Mouse (Mus musculus): Measurements from ENCODE around the gene Cd7. TPM values are rescaled to one million over a fixed set of nuclear protein-coding genes. Genes with fewer than 3 reads are reported as not detected.
A peak's percentile ranks its signal among the peaks of the same experiment; 100 is the strongest.

The Cd7 gene
- polyA plus RNA-seq, 1 experiment from 2014 or later, result 0.18 TPM

GRCm38 (mm10) chr11:121014896-121015300 is 24.3 kb downstream of the Cd7 start:
- DNase-seq (ENCODE audit: low spot score), result no peak
- H3K36me3 ChIP-seq (ENCODE audit: control insufficient read depth, insufficient read depth, low read length), result no peaks in the 10 kb centered on the region
- H3K4me1 ChIP-seq (replicated peaks; ENCODE audit: control insufficient read depth, insufficient read depth, low read length), result no peaks in the 10 kb centered on the region
- H3K4me2 ChIP-seq, result peak overlapping the region; percentile 42
- H3K27me3 ChIP-seq (replicated peaks; ENCODE audit: control insufficient read depth, insufficient read depth, low read length), result no peaks in the 10 kb centered on the region
- H3K9ac ChIP-seq (ENCODE audit: low read depth, low read length), result no peak overlapping the region
- H3K4me3 ChIP-seq (ENCODE audit: low read depth, low read length), result no peak overlapping the region
- H3K9me3 ChIP-seq (ENCODE audit: control insufficient read depth, low read length), result no peaks in the 10 kb centered on the region
- 51% methylated on average over 19 of the region's 19 CpGs for WGBS
- no peak for ATAC-seq (replicated peaks; ENCODE audit: low FRiP score)
- H3K27ac ChIP-seq (ENCODE audit: low read depth, low read length), result no peak overlapping the region

- WGBS, result 76% methylated on average over 7 of the region's 7 CpGs
Measured at GRCm38 (mm10) chr11:121013656-121014055, 25.6 kb downstream of the Cd7 start.

GRCm38 (mm10) chr11:121010044-121010755 is 29.0 kb downstream of the Cd7 start:
- 87% methylated on average over 3 of the region's 3 CpGs for WGBS
- DNase-seq (ENCODE audit: low spot score) (no peak), ATAC-seq (replicated peaks; ENCODE audit: low FRiP score) (0 out of 2 replicates have a peak, but pooled peaks have one; percentile 36)
- no peaks in the 10 kb centered on the region for H3K9me3 ChIP-seq (ENCODE audit: control insufficient read depth, low read length)
- H3K27me3 ChIP-seq (replicated peaks; ENCODE audit: control insufficient read depth, insufficient read depth, low read length), result no peaks in the 10 kb centered on the region
- H3K36me3 ChIP-seq (ENCODE audit: control insufficient read depth, insufficient read depth, low read length), result no peaks in the 10 kb centered on the region
- H3K27ac ChIP-seq (ENCODE audit: low read depth, low read length), result no peak overlapping the region
- no peak overlapping the region for H3K9ac ChIP-seq (ENCODE audit: low read depth, low read length)
- no peak overlapping the region for H3K4me3 ChIP-seq (ENCODE audit: low read depth, low read length)
- H3K4me2 ChIP-seq, result no peak overlapping the region
- no peaks in the 10 kb centered on the region for H3K4me1 ChIP-seq (replicated peaks; ENCODE audit: control insufficient read depth, insufficient read depth, low read length)

More at GRCm38 (mm10) chr11:121013656-121014055, 25.6 kb downstream of the Cd7 start:
- Histone ChIP-seq H3K9ac (ENCODE audit: low read depth, low read length) (no peak overlapping the region), H3K9me3 (ENCODE audit: control insufficient read depth, low read length) (no peaks in the 10 kb centered on the region), H3K4me1 (replicated peaks; ENCODE audit: control insufficient read depth, insufficient read depth, low read length) (no peaks in the 10 kb centered on the region), H3K4me2 (no peak overlapping the region), H3K4me3 (ENCODE audit: low read depth, low read length) (no peak overlapping the region), H3K27me3 (replicated peaks; ENCODE audit: control insufficient read depth, insufficient read depth, low read length) (no peaks in the 10 kb centered on the region), H3K27ac (ENCODE audit: low read depth, low read length) (no peak overlapping the region), H3K36me3 (ENCODE audit: control insufficient read depth, insufficient read depth, low read length) (no peaks in the 10 kb centered on the region)
- DNase-seq (ENCODE audit: low spot score) (no peak), ATAC-seq (replicated peaks; ENCODE audit: low FRiP score) (no peak)

- H3K27ac ChIP-seq (ENCODE audit: low read depth, low read length), result no peak overlapping the region
- 60% methylated on average over 6 of the region's 6 CpGs for WGBS
- DNase-seq (ENCODE audit: low spot score), result no peak
- H3K27me3 ChIP-seq (replicated peaks; ENCODE audit: control insufficient read depth, insufficient read depth, low read length), result no peaks in the 10 kb centered on the region
- ATAC-seq (replicated peaks; ENCODE audit: low FRiP score), result no peak
- no peak overlapping the region for H3K4me2 ChIP-seq
- H3K36me3 ChIP-seq (ENCODE audit: control insufficient read depth, insufficient read depth, low read length), result no peaks in the 10 kb centered on the region
- H3K4me3 ChIP-seq (ENCODE audit: low read depth, low read length), result no peak overlapping the region
- no peak overlapping the region for H3K9ac ChIP-seq (ENCODE audit: low read depth, low read length)
- H3K9me3 ChIP-seq (ENCODE audit: control insufficient read depth, low read length), result no peaks in the 10 kb centered on the region
- no peaks in the 10 kb centered on the region for H3K4me1 ChIP-seq (replicated peaks; ENCODE audit: control insufficient read depth, insufficient read depth, low read length)
Measured at GRCm38 (mm10) chr11:121006184-121006583, 33.0 kb downstream of the Cd7 start.

- Histone ChIP-seq H3K36me3 (ENCODE audit: control insufficient read depth, insufficient read depth, low read length) (no peaks in the 10 kb centered on the region), H3K27ac (ENCODE audit: low read depth, low read length) (no peak overlapping the region), H3K27me3 (replicated peaks; ENCODE audit: control insufficient read depth, insufficient read depth, low read length) (no peaks in the 10 kb centered on the region), H3K9ac (ENCODE audit: low read depth, low read length) (no peak overlapping the region), H3K4me2 (no peak overlapping the region), H3K4me3 (ENCODE audit: low read depth, low read length) (no peak overlapping the region), H3K4me1 (replicated peaks; ENCODE audit: control insufficient read depth, insufficient read depth, low read length) (no peaks in the 10 kb centered on the region), H3K9me3 (ENCODE audit: control insufficient read depth, low read length) (no peaks in the 10 kb centered on the region)
- DNase-seq (ENCODE audit: low spot score) (no peak), ATAC-seq (replicated peaks; ENCODE audit: low FRiP score) (no peak)
- WGBS, result 68% methylated on average over 5 of the region's 5 CpGs
Measured at GRCm38 (mm10) chr11:121004281-121004680, 34.9 kb downstream of the Cd7 start.

DNA sequence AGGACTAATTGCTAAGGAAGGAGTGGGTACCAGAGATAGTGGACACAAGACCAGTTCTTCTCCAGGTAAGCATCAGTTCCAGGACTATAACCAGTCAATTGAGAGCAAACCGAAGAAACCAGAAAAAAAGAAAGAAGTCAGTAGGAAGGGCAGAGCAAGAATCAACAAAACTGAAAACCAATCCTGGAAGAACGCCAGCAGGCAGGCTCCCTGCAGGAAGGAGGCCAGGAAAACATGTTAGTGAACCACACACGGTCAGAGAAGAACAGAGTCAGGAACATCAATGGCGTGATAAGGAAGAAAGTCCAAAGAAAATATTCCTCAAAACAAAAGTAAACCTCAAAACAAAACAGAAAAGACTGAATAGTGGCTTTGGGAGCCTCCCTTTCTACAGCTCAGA is 37.3 kb downstream of the Cd7 start:
- no peak for ATAC-seq (replicated peaks; ENCODE audit: low FRiP score)
- WGBS, result 82% methylated on average over 4 of the region's 4 CpGs
- DNase-seq (ENCODE audit: low spot score), result no peak
- Histone ChIP-seq H3K4me1 (replicated peaks; ENCODE audit: control insufficient read depth, insufficient read depth, low read length) (no peaks in the 10 kb centered on the region), H3K4me3 (ENCODE audit: low read depth, low read length) (no peak overlapping the region), H3K4me2 (no peak overlapping the region), H3K9ac (ENCODE audit: low read depth, low read length) (no peak overlapping the region), H3K36me3 (ENCODE audit: control insufficient read depth, insufficient read depth, low read length) (no peaks in the 10 kb centered on the region), H3K27ac (ENCODE audit: low read depth, low read length) (no peak overlapping the region), H3K9me3 (ENCODE audit: control insufficient read depth, low read length) (no peaks in the 10 kb centered on the region), H3K27me3 (replicated peaks; ENCODE audit: control insufficient read depth, insufficient read depth, low read length) (no peaks in the 10 kb centered on the region)

GRCm38 (mm10) chr11:120994741-120995140 is 44.5 kb downstream of the Cd7 start:
- H3K9ac ChIP-seq (ENCODE audit: low read depth, low read length), result no peak overlapping the region
- H3K4me1 ChIP-seq (replicated peaks; ENCODE audit: control insufficient read depth, insufficient read depth, low read length), result peaks cover 14% of the 10 kb centered on the region
- ATAC-seq (replicated peaks; ENCODE audit: low FRiP score), result no peak
- no peak overlapping the region for H3K27ac ChIP-seq (ENCODE audit: low read depth, low read length)
- 86% methylated on average over 6 of the region's 6 CpGs for WGBS
- no peak overlapping the region for H3K4me3 ChIP-seq (ENCODE audit: low read depth, low read length)
- no peaks in the 10 kb centered on the region for H3K9me3 ChIP-seq (ENCODE audit: control insufficient read depth, low read length)
- no peak overlapping the region for H3K4me2 ChIP-seq
- H3K27me3 ChIP-seq (replicated peaks; ENCODE audit: control insufficient read depth, insufficient read depth, low read length), result no peaks in the 10 kb centered on the region
- DNase-seq (ENCODE audit: low spot score), result no peak
- no peaks in the 10 kb centered on the region for H3K36me3 ChIP-seq (ENCODE audit: control insufficient read depth, insufficient read depth, low read length)

GRCm38 (mm10) chr11:120993586-120993985 is 45.6 kb downstream of the Cd7 start:
- ATAC-seq (replicated peaks; ENCODE audit: low FRiP score), result no peak
- peaks cover 26% of the 10 kb centered on the region for H3K4me1 ChIP-seq (replicated peaks; ENCODE audit: control insufficient read depth, insufficient read depth, low read length)
- 92% methylated on average over 5 of the region's 5 CpGs for WGBS

DNA sequence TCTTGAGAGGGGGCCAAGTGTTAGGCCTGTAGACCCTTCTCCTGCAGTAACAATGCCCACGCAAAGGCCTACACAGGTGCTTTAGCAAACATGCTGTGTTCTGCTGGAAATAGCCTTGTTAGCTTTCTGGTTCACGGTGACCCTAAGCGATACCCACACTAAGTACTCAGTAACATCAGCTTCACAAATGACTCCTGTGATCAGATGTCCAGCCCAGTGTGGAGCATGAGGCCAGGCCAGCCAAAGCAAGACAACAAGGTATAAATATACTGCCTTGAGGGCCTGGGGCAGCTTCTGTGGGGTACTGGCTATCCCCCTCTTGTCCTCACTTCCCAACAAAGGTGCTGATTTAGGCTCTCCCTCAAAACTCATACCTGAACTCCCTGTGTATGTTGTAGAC is 46.1 kb downstream of the Cd7 start:
- Histone ChIP-seq H3K27me3 (replicated peaks; ENCODE audit: control insufficient read depth, insufficient read depth, low read length) (no peaks in the 10 kb centered on the region), H3K9ac (ENCODE audit: low read depth, low read length) (no peak overlapping the region), H3K36me3 (ENCODE audit: control insufficient read depth, insufficient read depth, low read length) (no peaks in the 10 kb centered on the region), H3K9me3 (ENCODE audit: control insufficient read depth, low read length) (no peaks in the 10 kb centered on the region), H3K4me3 (ENCODE audit: low read depth, low read length) (no peak overlapping the region), H3K27ac (ENCODE audit: low read depth, low read length) (no peak overlapping the region), H3K4me2 (no peak overlapping the region), H3K4me1 (replicated peaks; ENCODE audit: control insufficient read depth, insufficient read depth, low read length) (peaks cover 30% of the 10 kb centered on the region)
- no peak for DNase-seq (ENCODE audit: low spot score)
- WGBS, result 90% methylated on average over 3 of the region's 3 CpGs
- ATAC-seq (replicated peaks; ENCODE audit: low FRiP score), result no peak

More at GRCm38 (mm10) chr11:120993586-120993985, 45.6 kb downstream of the Cd7 start:
- Histone ChIP-seq H3K9me3 (ENCODE audit: control insufficient read depth, low read length) (no peaks in the 10 kb centered on the region), H3K27me3 (replicated peaks; ENCODE audit: control insufficient read depth, insufficient read depth, low read length) (no peaks in the 10 kb centered on the region), H3K4me3 (ENCODE audit: low read depth, low read length) (no peak overlapping the region), H3K27ac (ENCODE audit: low read depth, low read length) (no peak overlapping the region), H3K36me3 (ENCODE audit: control insufficient read depth, insufficient read depth, low read length) (no peaks in the 10 kb centered on the region), H3K9ac (ENCODE audit: low read depth, low read length) (no peak overlapping the region), H3K4me2 (no peak overlapping the region)
- no peak for DNase-seq (ENCODE audit: low spot score)
